Mouse (Mus musculus) limb, embryonic 14.5 days (tissue): ENCODE results near the gene Rnf121. TPM values are rescaled to one million over a fixed set of nuclear protein-coding genes. Genes with fewer than 3 reads are reported as not detected.
"Not testable (repeated sequence)": the region's sequence is repeated elsewhere in the genome, so short reads cannot be mapped to it uniquely, and the experiment has no call there.

ENCODE experiments used
- ATAC-seq: fragments of 200-750 bp; cut with Nextera tagmentation; 2 replicates; pipeline ENCODE4 v1.8.0; 2017; ENCODE audit warnings: low read depth, moderate number of reproducible peaks, moderate TSS enrichment; ENCODE audit not compliant: low FRiP score
- DNase-seq: peaks from one replicate; pipeline ENCODE4 v3.0.0-alpha.2; 2015; ENCODE audit warnings: low spot score
- H3K27ac ChIP-seq: fragments of 300-500 bp; sonication (generic); replicated peaks from 2 replicates; pipeline ENCODE4 v1.5.1; 2014; ENCODE audit warnings: low read depth, mild to moderate bottlenecking, low read length, moderate library complexity, mixed read lengths
- H3K27me3 ChIP-seq: fragments of 300-500 bp; sonication (generic); 2 replicates; pipeline ENCODE4 v1.6.1; 2014; ENCODE audit warnings: low read length, mixed read lengths; ENCODE audit not compliant: control insufficient read depth, insufficient read depth
- H3K36me3 ChIP-seq: fragments of 300-500 bp; sonication (generic); 2 replicates; pipeline ENCODE4 v1.6.1; 2014; ENCODE audit warnings: mild to moderate bottlenecking, low read length, moderate library complexity, mixed read lengths; ENCODE audit not compliant: control insufficient read depth, insufficient read depth
- H3K4me1 ChIP-seq: fragments of 300-500 bp; sonication (generic); 2 replicates; pipeline ENCODE4 v1.6.1; 2014; ENCODE audit warnings: antibody characterized with exemption, low read length, mixed read lengths; ENCODE audit not compliant: control insufficient read depth, insufficient read depth
- H3K4me2 ChIP-seq: fragments of 300-500 bp; sonication (generic); replicated peaks from 2 replicates; pipeline ENCODE4 v1.6.1; 2014; ENCODE audit warnings: low read depth, mild to moderate bottlenecking, low read length, moderate library complexity; ENCODE audit not compliant: severe bottlenecking
- H3K4me3 ChIP-seq: fragments of 300-500 bp; sonication (generic); replicated peaks from 2 replicates; pipeline ENCODE4 v1.5.1; 2014; ENCODE audit warnings: low read length
- H3K9ac ChIP-seq: fragments of 300-500 bp; sonication (generic); 2 replicates; pipeline ENCODE4 v1.6.1; 2014; ENCODE audit warnings: mild to moderate bottlenecking, low read depth, low read length, moderate library complexity; ENCODE audit not compliant: severe bottlenecking
- H3K9me3 ChIP-seq: fragments of 300-500 bp; sonication (generic); 2 replicates; pipeline ENCODE4 v1.6.1; 2016; ENCODE audit warnings: low read length; ENCODE audit not compliant: control insufficient read depth
- POLR2A ChIP-seq: fragments of 200-500 bp; IDR thresholded peaks from 2 replicates; pipeline ENCODE4 v1.8.0; 2012; ENCODE audit warnings: inconsistent platforms, mild to moderate bottlenecking, moderate library complexity, borderline replicate concordance; ENCODE audit not compliant: insufficient read depth, insufficient read length; ENCODE audit errors: extremely low read depth
- WGBS: fragments of 180-500 bp; shearing (Covaris S2); extraction: QIAGEN DNeasy Blood & Tissue Kit; methylation state at CpG from one replicate; pipeline ENCODE4 v1.1.7; 2014; 5-methylcytosine and 5-hydroxymethylcytosine counted together
- polyA plus RNA-seq, 2 experiments: library from polyadenylated mRNA; depleted of rRNA in 1 of 2; stranded (reverse) in 1 of 2; unstranded in 1 of 2; fragments of >200 nt; fragmentation: Nextera tagmentation in 1 of 2; extraction: Ambion mirVana in 1 of 2; gene quantifications; 2 replicates each; pipeline versions ENCODE4 v1.2.1 to v1.2.3; 2012 to 2014

Gene Rnf121
- polyA plus RNA-seq, 2 experiments = 34.1 to 83.0 TPM

DNA sequence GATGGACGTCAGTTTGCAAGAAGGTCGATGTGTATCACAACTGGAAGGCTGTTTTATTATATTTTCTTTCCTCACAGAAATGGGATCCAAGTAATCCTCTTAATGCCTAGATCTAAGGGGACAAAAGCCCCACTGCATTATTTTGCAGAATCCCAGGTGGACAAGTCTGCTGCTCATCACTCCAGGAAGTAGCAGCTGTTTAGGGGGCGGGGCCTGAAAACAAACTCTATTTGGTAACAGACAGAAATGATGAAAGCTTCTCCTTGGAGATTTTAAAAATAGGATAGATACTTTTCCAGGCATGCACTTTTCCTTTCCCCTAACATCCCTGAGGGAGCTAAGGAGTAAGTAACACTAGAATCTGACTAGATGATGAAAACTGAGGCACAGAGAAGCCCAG, 28.0 kb downstream of the Rnf121 start:
- H3K27me3 ChIP-seq = no peaks in the 10 kb centered on the region
- DNase-seq (no peak), ATAC-seq (no peak)
- 94% methylated on average over 3 of the region's 3 CpGs for WGBS
- H3K4me2 ChIP-seq = no peak overlapping the region
- TF ChIP-seq POLR2A = no peak
- H3K9me3 ChIP-seq = no peaks in the 10 kb centered on the region
- H3K36me3 ChIP-seq = peaks cover 86% of the 10 kb centered on the region
- H3K27ac ChIP-seq = no peak overlapping the region
- no peak overlapping the region for H3K4me3 ChIP-seq
- no peaks in the 10 kb centered on the region for H3K4me1 ChIP-seq
- no peak overlapping the region for H3K9ac ChIP-seq

DNA sequence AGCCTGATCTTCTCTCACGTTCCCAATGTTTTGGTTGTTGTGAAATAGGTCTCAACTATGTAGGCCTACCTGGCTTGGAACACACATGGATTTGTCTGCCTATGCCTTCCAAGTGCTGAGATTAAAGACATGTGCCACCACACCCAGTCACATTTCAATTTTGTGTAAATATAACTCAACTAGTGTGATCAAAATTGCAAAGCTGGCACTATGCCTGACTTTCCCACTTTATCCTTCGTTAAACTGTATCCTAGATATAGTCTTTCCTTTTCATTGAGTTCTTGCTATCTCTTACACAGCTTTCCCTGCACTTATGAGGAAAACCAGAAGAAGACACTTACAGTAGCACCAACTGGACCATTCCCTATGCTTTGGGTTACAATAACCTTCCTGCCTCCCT, 29.7 kb downstream of the Rnf121 start:
- no peaks in the 10 kb centered on the region for H3K27me3 ChIP-seq
- ATAC-seq (no peak), DNase-seq (no peak)
- H3K27ac ChIP-seq = no peak overlapping the region
- TF ChIP-seq POLR2A = no peak
- no peak overlapping the region for H3K4me2 ChIP-seq
- peaks cover 89% of the 10 kb centered on the region for H3K36me3 ChIP-seq
- no peak overlapping the region for H3K4me3 ChIP-seq
- no peak overlapping the region for H3K9ac ChIP-seq
- H3K9me3 ChIP-seq = no peaks in the 10 kb centered on the region
- no peaks in the 10 kb centered on the region for H3K4me1 ChIP-seq
- WGBS = 92% methylated on average over 2 of the region's 2 CpGs

DNA sequence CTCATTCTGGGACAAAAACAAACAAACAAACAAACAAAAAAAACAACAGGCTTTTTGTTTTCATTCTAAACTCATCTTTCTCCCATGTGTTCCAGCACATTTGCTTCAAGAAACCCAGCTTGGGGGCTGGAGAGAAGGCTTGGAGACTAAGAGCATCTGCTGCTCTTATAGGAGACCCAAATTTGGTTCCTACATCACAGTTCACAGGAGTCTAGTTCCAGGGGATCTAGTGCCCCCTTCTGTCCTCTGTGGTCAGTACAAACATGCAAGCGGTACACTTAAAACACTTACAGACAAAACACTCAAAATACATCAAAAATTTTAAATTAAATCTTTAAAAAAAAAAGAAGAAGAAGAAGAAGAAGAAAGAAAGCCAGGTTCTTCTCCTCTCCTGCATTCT, 30.4 kb downstream of the Rnf121 start:
- Histone ChIP-seq H3K4me2 (no peak overlapping the region), H3K4me1 (no peaks in the 10 kb centered on the region), H3K27me3 (no peaks in the 10 kb centered on the region), H3K9me3 (no peaks in the 10 kb centered on the region), H3K27ac (no peak overlapping the region), H3K36me3 (peaks cover 89% of the 10 kb centered on the region), H3K9ac (no peak overlapping the region), H3K4me3 (no peak overlapping the region)
- no peak for DNase-seq
- no peak for TF ChIP-seq POLR2A
- 97% methylated on average over 1 of the region's 1 CpGs for WGBS
- ATAC-seq = no peak

DNA sequence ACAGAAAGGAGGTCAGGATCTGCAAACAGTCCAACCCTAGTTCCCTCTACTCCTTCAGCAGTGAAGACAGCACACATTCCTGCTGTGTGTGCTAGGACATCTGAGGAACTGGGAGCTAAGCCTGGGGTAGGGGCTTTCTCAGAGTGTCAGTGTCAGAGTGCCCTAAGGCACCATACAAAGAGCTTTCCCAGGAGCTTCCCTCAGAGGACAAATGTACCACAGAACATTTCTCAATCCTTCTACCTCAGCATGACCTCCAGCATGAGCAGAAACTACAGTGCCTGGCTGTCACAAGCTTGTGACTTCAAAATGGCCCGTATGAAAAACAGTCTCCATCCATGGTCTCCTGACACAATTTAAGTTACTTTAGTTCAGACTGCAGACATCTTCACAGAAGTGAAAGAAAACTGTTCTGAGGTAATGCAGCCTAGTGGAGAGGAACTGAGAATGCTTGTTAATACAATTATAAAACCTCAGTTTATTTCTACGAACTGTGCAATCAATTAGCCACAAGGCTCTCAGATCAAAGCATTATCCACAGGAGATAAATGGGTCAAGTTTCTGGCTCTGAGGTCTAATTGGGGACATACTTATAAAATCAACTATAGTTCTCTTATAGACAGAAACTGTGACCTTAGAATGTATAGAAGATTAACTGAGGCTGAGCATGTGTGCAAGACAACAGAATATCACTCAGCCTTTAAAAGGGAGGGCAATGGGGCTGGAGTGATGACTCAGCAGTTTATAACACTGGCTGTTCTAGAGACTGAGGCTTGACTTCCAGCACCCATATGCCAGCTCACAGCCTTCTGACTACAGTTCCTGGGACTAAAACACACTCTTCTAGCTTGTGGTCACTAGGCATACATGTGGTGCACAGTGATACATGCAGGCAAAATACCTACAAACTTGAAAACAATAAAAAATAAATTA, 39.8 kb downstream of the Rnf121 start:
- H3K4me1 ChIP-seq = no peaks in the 10 kb centered on the region
- TF ChIP-seq POLR2A = no peak
- ATAC-seq = no peak
- H3K36me3 ChIP-seq = peaks cover 68% of the 10 kb centered on the region
- H3K27me3 ChIP-seq = no peaks in the 10 kb centered on the region
- H3K9ac ChIP-seq = no peak overlapping the region
- no peak overlapping the region for H3K4me3 ChIP-seq
- no peak overlapping the region for H3K27ac ChIP-seq
- H3K9me3 ChIP-seq = no peaks in the 10 kb centered on the region
- no peak for DNase-seq
- no peak overlapping the region for H3K4me2 ChIP-seq
- 67% methylated on average over 2 of the region's 2 CpGs for WGBS

DNA sequence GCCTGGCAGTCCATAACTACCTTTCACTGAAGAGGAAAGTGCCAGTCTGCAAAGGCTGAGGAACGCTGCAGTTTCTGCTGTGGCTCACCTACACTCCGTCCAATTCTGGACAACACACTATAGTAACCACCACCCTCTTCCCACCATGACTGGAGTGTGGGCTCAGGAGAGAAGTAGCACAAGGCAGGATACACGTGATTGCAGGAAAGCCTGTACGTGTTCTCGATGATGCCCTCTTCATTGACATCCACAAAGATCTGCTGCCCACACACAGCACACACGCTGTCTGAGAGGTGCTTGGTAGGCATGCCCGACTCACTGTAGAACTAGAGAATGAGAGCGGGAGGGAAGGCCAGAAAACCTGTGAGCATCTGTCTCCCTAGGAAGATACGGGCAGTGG, 41.4 kb downstream of the Rnf121 start:
- no peaks in the 10 kb centered on the region for H3K9me3 ChIP-seq
- H3K27ac ChIP-seq = no peak overlapping the region
- no peak for TF ChIP-seq POLR2A
- no peaks in the 10 kb centered on the region for H3K4me1 ChIP-seq
- H3K4me2 ChIP-seq = no peak overlapping the region
- ATAC-seq = no peak
- peaks cover 71% of the 10 kb centered on the region for H3K36me3 ChIP-seq
- H3K4me3 ChIP-seq = no peak overlapping the region
- H3K9ac ChIP-seq = no peak overlapping the region
- H3K27me3 ChIP-seq = no peaks in the 10 kb centered on the region
- no peak for DNase-seq
- WGBS = 93% methylated on average over 9 of the region's 9 CpGs

DNA sequence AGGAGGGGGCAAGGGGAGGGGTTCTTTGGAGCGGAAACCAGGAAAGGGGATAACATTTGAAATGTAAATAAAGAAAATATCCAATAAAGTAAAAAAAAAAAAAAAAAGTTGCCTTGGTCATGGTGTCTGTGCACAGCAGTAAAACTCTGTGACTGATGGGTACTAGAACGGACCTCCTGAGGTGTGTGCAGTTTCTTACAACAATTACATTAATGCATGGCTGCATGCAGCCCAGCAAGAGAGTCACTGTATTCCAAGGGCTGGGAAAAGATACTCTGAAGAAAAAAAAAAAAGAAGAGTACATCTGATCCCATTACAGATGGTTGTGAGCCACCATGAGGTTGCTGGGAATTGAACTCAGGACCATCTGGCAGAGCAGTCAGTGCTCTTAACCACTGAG, 44.3 kb downstream of the Rnf121 start:
- peaks cover 80% of the 10 kb centered on the region for H3K36me3 ChIP-seq
- not testable (repeated sequence) for H3K4me2 ChIP-seq, H3K4me3 ChIP-seq, ATAC-seq, H3K9me3 ChIP-seq, H3K9ac ChIP-seq, DNase-seq, H3K4me1 ChIP-seq, H3K27ac ChIP-seq, H3K27me3 ChIP-seq
- WGBS = 98% methylated on average over 2 of the region's 2 CpGs
